ENCODE assay signal across 20 mouse cellular contexts in genomic region chr10:58657731-58658130, GRCm38 (mm10). TPM values are rescaled to one million over a fixed set of nuclear protein-coding genes. Genes with fewer than 3 reads are reported as not detected.
A peak's percentile ranks its signal among the peaks of the same experiment; 100 is the strongest.
DNase-seq lines count a peak whose midpoint lies in the region; ATAC-seq and TF ChIP-seq lines count a peak whose summit lies in the region.
"Had no signal": no experiment of that assay in that cellular context is flagged by ENCODE, and none has a peak within 500 bp of the region (broad histone marks: within the 10 kb centered on the region; RNA-seq: fewer than 3 reads in every experiment).

No protein-coding gene starts in this region.

- TF ChIP-seq POLR2A in kidney, adult 2 months (IDR thresholded peaks at IDR 0.05; ENCODE audit: low read depth, low read length): no peak

- no peak overlapping the region for H3K4me3 ChIP-seq in kidney, adult 2 months (ENCODE audit: insufficient read depth, low read depth, low read length)
- no peak overlapping the region for H3K4me3 ChIP-seq in kidney, embryonic 15.5 days (replicated peaks)
- H3K4me3 ChIP-seq in forebrain, embryonic 11.5 days (ENCODE audit: low read depth, low read length): no peak overlapping the region
- H3K4me3 ChIP-seq: embryonic facial prominence, embryonic 15.5 days; erythroblast, embryonic 14.5 days; forebrain, embryonic 10.5 days; forebrain, embryonic 15.5 days; heart, embryonic 10.5 days; hindbrain, embryonic 10.5 days had no signal

- H3K9me3 ChIP-seq in kidney, embryonic 15.5 days (replicated peaks): no peaks in the 10 kb centered on the region
- H3K9me3 ChIP-seq in forebrain, embryonic 11.5 days (ENCODE audit: control insufficient read depth, low read length): no peaks in the 10 kb centered on the region
- H3K9me3 ChIP-seq: embryonic facial prominence, embryonic 15.5 days; forebrain, embryonic 10.5 days; forebrain, embryonic 15.5 days; heart, embryonic 10.5 days; hindbrain, embryonic 10.5 days had no signal

- no peaks in the 10 kb centered on the region for H3K4me1 ChIP-seq in kidney, adult 2 months (ENCODE audit: control insufficient read depth, insufficient read depth, low read length)
- H3K4me1 ChIP-seq in kidney, embryonic 15.5 days: peaks cover 13% of the 10 kb centered on the region
- peaks cover 2% of the 10 kb centered on the region; the same call in 1 of the 2 replicates for H3K4me1 ChIP-seq in forebrain, embryonic 11.5 days (replicated peaks; ENCODE audit: control insufficient read depth, insufficient read depth, low read length)

- H3K36me3 ChIP-seq in kidney, adult 2 months (ENCODE audit: control insufficient read depth, insufficient read depth, low read length): no peaks in the 10 kb centered on the region
- H3K36me3 ChIP-seq in kidney, embryonic 15.5 days: no peaks in the 10 kb centered on the region
- no peaks in the 10 kb centered on the region for H3K36me3 ChIP-seq in forebrain, embryonic 11.5 days (ENCODE audit: control insufficient read depth, insufficient read depth, low read length)
- H3K36me3 ChIP-seq: embryonic facial prominence, embryonic 15.5 days; forebrain, embryonic 10.5 days; forebrain, embryonic 15.5 days; heart, embryonic 10.5 days; hindbrain, embryonic 10.5 days had no signal

- DNase-seq in cerebellum, postnatal 14 days: peak; percentile 47 to 48
- no peak for DNase-seq in cerebellum, adult 9-11 months
- DNase-seq in kidney, adult 2 months: peak; percentile 60
- DNase-seq in kidney, adult 9 months: peak; percentile 45
- peak; percentile 55 for DNase-seq in kidney, postnatal 14 days
- DNase-seq in c-Kit-positive CD71-positive TER-119-positive erythroid progenitor cells, embryonic 14.5 days (ENCODE audit: low spot score): no peak
- DNase-seq in forebrain, embryonic 11.5 days (ENCODE audit: low spot score): no peak
- DNase-seq: cerebellum, adult 11 months; cerebellum, adult 9-10 months; embryo, embryonic 11 days; gastrocnemius, postnatal 10 days; heart, adult 18-20 months had no signal

- WGBS in kidney, adult 2 months: 23% methylated on average over 2 of the region's 2 CpGs
- 64% methylated on average over 2 of the region's 2 CpGs for WGBS in kidney, embryonic 15.5 days
- 77% methylated on average over 2 of the region's 2 CpGs for WGBS in forebrain, embryonic 11.5 days

- no peak for TF ChIP-seq CTCF in kidney, adult 2 months (conservative IDR thresholded peaks at IDR 0.05; ENCODE audit: insufficient read depth, insufficient read length, low read depth, low read length)

- H3K4me2 ChIP-seq in kidney, embryonic 15.5 days: no peak overlapping the region
- no peak overlapping the region for H3K4me2 ChIP-seq in forebrain, embryonic 11.5 days (ENCODE audit: low read depth, low read length, severe bottlenecking)
- H3K4me2 ChIP-seq: embryonic facial prominence, embryonic 15.5 days; forebrain, embryonic 15.5 days; hindbrain, embryonic 14.5 days had no signal

- H3K9ac ChIP-seq in kidney, embryonic 15.5 days: no peak overlapping the region
- H3K9ac ChIP-seq in forebrain, embryonic 11.5 days (ENCODE audit: low read length): no peak overlapping the region
- H3K9ac ChIP-seq: embryonic facial prominence, embryonic 15.5 days; forebrain, embryonic 15.5 days; hindbrain, embryonic 14.5 days had no signal

- ATAC-seq in kidney, embryonic 15.5 days (replicated peaks; ENCODE audit: low FRiP score): no peak
- ATAC-seq in forebrain, embryonic 11.5 days (replicated peaks; ENCODE audit: low FRiP score): no peak
- ATAC-seq: forebrain, embryonic 15.5 days had no signal

- no peak overlapping the region for H3K27ac ChIP-seq in kidney, adult 2 months (ENCODE audit: insufficient read depth, low read depth, low read length)
- H3K27ac ChIP-seq in kidney, embryonic 15.5 days: no peak overlapping the region
- no peak overlapping the region for H3K27ac ChIP-seq in forebrain, embryonic 11.5 days (ENCODE audit: low read depth, low read length)
- H3K27ac ChIP-seq: embryonic facial prominence, embryonic 15.5 days; forebrain, embryonic 10.5 days; forebrain, embryonic 15.5 days; heart, embryonic 10.5 days; hindbrain, embryonic 10.5 days; hindbrain, embryonic 14.5 days had no signal

- no peaks in the 10 kb centered on the region for H3K27me3 ChIP-seq in kidney, adult 2 months (replicated peaks; ENCODE audit: control insufficient read depth, insufficient read depth, low read length)
- no peaks in the 10 kb centered on the region for H3K27me3 ChIP-seq in kidney, embryonic 15.5 days
- peaks cover 3% of the 10 kb centered on the region; the same call in 1 of the 2 replicates for H3K27me3 ChIP-seq in forebrain, embryonic 11.5 days (ENCODE audit: control insufficient read depth, insufficient read depth, low read length)
- H3K27me3 ChIP-seq: embryonic facial prominence, embryonic 15.5 days had no signal

RNA-seq across cellular contexts. Expression of gene Edar, which starts 17.7 kb away (rescaled TPM):
- polyA plus RNA-seq in kidney, adult 2 months (2012; rRNA removed): 0.33 and 0.64 TPM in 2 replicates
- polyA plus RNA-seq in kidney, embryonic 15.5 days (2015; fragmentation: Nextera tagmentation; extraction: Ambion mirVana): 0.22 and 0.36 TPM in 2 replicates
- polyA plus RNA-seq in forebrain, embryonic 11.5 days (2014; fragmentation: Nextera tagmentation; extraction: Ambion mirVana): 0.75 and 0.81 TPM in 2 replicates
- polyA plus RNA-seq: erythroblast, embryonic 14.5 days had no signal

Comparison
In these comparisons a context has a peak if more than half of its experiments do, and no peak if none do; other contexts are left out.
1. DNase-seq: peak in cerebellum, postnatal 14 days (2 of 2), kidney, adult 2 months (single experiment), kidney, adult 9 months (single experiment) and kidney, postnatal 14 days (single experiment); none in cerebellum, adult 9-11 months (single experiment), c-Kit-positive CD71-positive TER-119-positive erythroid progenitor cells, embryonic 14.5 days (single experiment) and forebrain, embryonic 11.5 days (single experiment).